Mouse (Mus musculus) forebrain, postnatal 0 days (tissue): ENCODE data around the gene Zfp639. TPM values are rescaled to one million over a fixed set of nuclear protein-coding genes. Genes with fewer than 3 reads are reported as not detected.

Experiments used
- ATAC-seq: fragments of 200-750 bp; cut with Nextera tagmentation; 2 replicates; pipeline ENCODE4 v1.8.0; 2017; ENCODE audit warnings: mild to moderate bottlenecking, moderate library complexity
- DNase-seq: peaks from one replicate; pipeline ENCODE4 v3.0.0-alpha.2; 2015
- H3K27ac ChIP-seq: fragments of 300-500 bp; sonication (generic); 2 replicates; pipeline ENCODE4 v1.5.1; 2014; ENCODE audit warnings: low read depth, mild to moderate bottlenecking, antibody characterized with exemption, low read length, moderate library complexity, mixed read lengths
- H3K27me3 ChIP-seq: fragments of 300-500 bp; sonication (generic); 2 replicates; pipeline ENCODE4 v1.6.1; 2014; ENCODE audit warnings: mild to moderate bottlenecking, low read length, mixed read lengths; ENCODE audit not compliant: insufficient read depth
- H3K36me3 ChIP-seq: fragments of 300-500 bp; sonication (generic); 2 replicates; pipeline ENCODE4 v1.6.1; 2014; ENCODE audit warnings: mild to moderate bottlenecking, moderate library complexity; ENCODE audit not compliant: insufficient read depth
- H3K4me1 ChIP-seq: fragments of 300-500 bp; sonication (generic); 2 replicates; pipeline ENCODE4 v1.6.1; 2014; ENCODE audit warnings: antibody characterized with exemption; ENCODE audit not compliant: insufficient read depth
- H3K4me2 ChIP-seq: fragments of 300-500 bp; sonication (generic); 2 replicates; pipeline ENCODE4 v1.6.1; 2014; ENCODE audit warnings: low read depth, mild to moderate bottlenecking, moderate library complexity
- H3K4me3 ChIP-seq: fragments of 300-500 bp; sonication (generic); 2 replicates; pipeline ENCODE4 v1.5.1; 2014; ENCODE audit warnings: low read depth, low read length, mixed read lengths
- H3K9ac ChIP-seq: fragments of 300-500 bp; sonication (generic); 2 replicates; pipeline ENCODE4 v1.6.1; 2014; ENCODE audit warnings: mild to moderate bottlenecking
- H3K9me3 ChIP-seq: fragments of 300-500 bp; sonication (generic); 2 replicates; pipeline ENCODE4 v1.6.1; 2016; ENCODE audit warnings: low read length
- CTCF ChIP-seq: sonication (generic); IDR thresholded peaks from 2 replicates; pipeline ENCODE4 v1.5.1; 2016; ENCODE audit warnings: antibody characterized with exemption, control low read depth, low read depth
- WGBS: fragments of 180-500 bp; shearing (Covaris S2); extraction: QIAGEN DNeasy Blood & Tissue Kit; methylation state at CpG from one replicate; pipeline ENCODE4 v1.1.7; 2014; 5-methylcytosine and 5-hydroxymethylcytosine counted together
- polyA plus RNA-seq: library from polyadenylated mRNA; unstranded; fragments of >200 nt; fragmentation: Nextera tagmentation; extraction: Ambion mirVana; gene quantifications from 2 replicates; pipeline ENCODE4 v1.2.1, GENCODE M21; 2015
- total RNA-seq: library from RNA; depleted of rRNA; stranded (reverse); fragments of >200 nt; gene quantifications from 2 replicates; pipeline ENCODE4 v1.2.3, GENCODE M21; 2014; rRNA removed

Gene Zfp639
- 74.2 and 80.8 TPM in 2 replicates for total RNA-seq
- 42.2 and 42.6 TPM in 2 replicates for polyA plus RNA-seq

GRCm38 (mm10) chr3:32509496-32510374 is at the start of gene Zfp639:
TSS of gene Zfp639 (plus strand) at chr3:32510259.
- DNase-seq (peak; percentile 46), ATAC-seq (peak; percentile 60; the same call in 1 of the 2 replicates)
- WGBS, result 7% methylated on average over 24 of the region's 24 CpGs
- H3K4me1 ChIP-seq, result peaks cover 16% of the 10 kb centered on the region
- H3K27ac ChIP-seq, result peak within 1 kb of the TSS; percentile 70
- no peaks in the 10 kb centered on the region for H3K9me3 ChIP-seq
- H3K4me2 ChIP-seq, result peak within 1 kb of the TSS; percentile 74
- TF ChIP-seq CTCF, result no peak
- peak within 1 kb of the TSS; percentile 71 for H3K4me3 ChIP-seq
- 0 out of 2 replicates have a peak, but pooled peaks cover 3% of the 10 kb centered on the region for H3K36me3 ChIP-seq
- peak within 1 kb of the TSS; percentile 96 for H3K9ac ChIP-seq
- no peaks in the 10 kb centered on the region for H3K27me3 ChIP-seq

GRCm38 (mm10) chr3:32467321-32467720 is 42.7 kb upstream of the Zfp639 start:
- no peak overlapping the region for H3K4me3 ChIP-seq
- no peak overlapping the region for H3K9ac ChIP-seq
- no peaks in the 10 kb centered on the region for H3K27me3 ChIP-seq
- H3K9me3 ChIP-seq, result no peaks in the 10 kb centered on the region
- TF ChIP-seq CTCF, result no peak
- DNase-seq (no peak), ATAC-seq (no peak)
- H3K4me1 ChIP-seq, result no peaks in the 10 kb centered on the region
- H3K4me2 ChIP-seq, result no peak overlapping the region
- WGBS, result 96% methylated on average over 4 of the region's 4 CpGs
- H3K36me3 ChIP-seq, result peaks cover 15% of the 10 kb centered on the region
- no peak overlapping the region for H3K27ac ChIP-seq

GRCm38 (mm10) chr3:32468411-32468810 is 41.6 kb upstream of the Zfp639 start:
- ATAC-seq, result no peak
- 70% methylated on average over 4 of the region's 4 CpGs for WGBS

GRCm38 (mm10) chr3:32470449-32470848 is 39.6 kb upstream of the Zfp639 start:
- H3K36me3 ChIP-seq, result no peaks in the 10 kb centered on the region
- TF ChIP-seq CTCF, result no peak
- H3K4me3 ChIP-seq, result no peak overlapping the region
- WGBS, result 70% methylated on average over 7 of the region's 7 CpGs
- H3K27ac ChIP-seq, result no peak overlapping the region
- H3K4me1 ChIP-seq, result no peaks in the 10 kb centered on the region
- H3K27me3 ChIP-seq, result no peaks in the 10 kb centered on the region
- no peak for DNase-seq
- ATAC-seq, result no peak
- no peak overlapping the region for H3K9ac ChIP-seq
- no peaks in the 10 kb centered on the region for H3K9me3 ChIP-seq
- no peak overlapping the region for H3K4me2 ChIP-seq

More at GRCm38 (mm10) chr3:32468411-32468810, 41.6 kb upstream of the Zfp639 start:
- H3K9ac ChIP-seq, result no peak overlapping the region
- no peak overlapping the region for H3K27ac ChIP-seq
- H3K4me2 ChIP-seq, result no peak overlapping the region
- no peaks in the 10 kb centered on the region for H3K4me1 ChIP-seq
- no peak for TF ChIP-seq CTCF
- no peak overlapping the region for H3K4me3 ChIP-seq
- no peak for DNase-seq
- H3K27me3 ChIP-seq, result no peaks in the 10 kb centered on the region
- no peaks in the 10 kb centered on the region for H3K9me3 ChIP-seq
- peaks cover 4% of the 10 kb centered on the region; the same call in 1 of the 2 replicates for H3K36me3 ChIP-seq

GRCm38 (mm10) chr3:32471098-32471497 is 39.0 kb upstream of the Zfp639 start:
- Histone ChIP-seq H3K27me3 (no peaks in the 10 kb centered on the region), H3K9me3 (no peaks in the 10 kb centered on the region), H3K4me3 (no peak overlapping the region), H3K36me3 (no peaks in the 10 kb centered on the region), H3K4me1 (no peaks in the 10 kb centered on the region), H3K27ac (no peak overlapping the region), H3K4me2 (no peak overlapping the region), H3K9ac (no peak overlapping the region)
- DNase-seq (no peak), ATAC-seq (peak; percentile 43)
- TF ChIP-seq CTCF, result no peak
- WGBS, result 71% methylated on average over 6 of the region's 6 CpGs

GRCm38 (mm10) chr3:32472191-32472900 is 37.7 kb upstream of the Zfp639 start:
- TF ChIP-seq CTCF, result no peak
- no peaks in the 10 kb centered on the region for H3K27me3 ChIP-seq
- H3K27ac ChIP-seq, result no peak overlapping the region
- DNase-seq (no peak), ATAC-seq (no peak)
- no peak overlapping the region for H3K4me2 ChIP-seq
- no peaks in the 10 kb centered on the region for H3K36me3 ChIP-seq
- H3K9ac ChIP-seq, result no peak overlapping the region
- H3K4me3 ChIP-seq, result no peak overlapping the region
- no peaks in the 10 kb centered on the region for H3K4me1 ChIP-seq
- H3K9me3 ChIP-seq, result no peaks in the 10 kb centered on the region
- WGBS, result 84% methylated on average over 14 of the region's 14 CpGs

GRCm38 (mm10) chr3:32473184-32473583 is 36.9 kb upstream of the Zfp639 start:
- TF ChIP-seq CTCF, result no peak
- DNase-seq (no peak), ATAC-seq (no peak)
- Histone ChIP-seq H3K4me2 (no peak overlapping the region), H3K9me3 (no peaks in the 10 kb centered on the region), H3K4me3 (no peak overlapping the region), H3K9ac (no peak overlapping the region), H3K27ac (no peak overlapping the region), H3K36me3 (no peaks in the 10 kb centered on the region), H3K4me1 (no peaks in the 10 kb centered on the region), H3K27me3 (no peaks in the 10 kb centered on the region)
- WGBS, result 85% methylated on average over 10 of the region's 10 CpGs
